Mouse (Mus musculus): ENCODE results near the gene Mrgprh. TPM values are rescaled to one million over a fixed set of nuclear protein-coding genes. Genes with fewer than 3 reads are reported as not detected.
"Not testable (repeated sequence)": the region's sequence is repeated elsewhere in the genome, so short reads cannot be mapped to it uniquely, and the experiment has no call there.

The Mrgprh gene
- total RNA-seq, 2 experiments from 2014 or later, result not detected

- ATAC-seq (replicated peaks; ENCODE audit: low FRiP score, poor library complexity, severe bottlenecking), result no peak
Measured at GRCm38 (mm10) chr17:12865407-12865806, 10.4 kb upstream of the Mrgprh start.

GRCm38 (mm10) chr17:12866853-12867252 lies 9.0 kb upstream of the Mrgprh start:
- ATAC-seq (replicated peaks; ENCODE audit: low FRiP score, poor library complexity, severe bottlenecking), result no peak

- ATAC-seq (replicated peaks; ENCODE audit: low FRiP score, poor library complexity, severe bottlenecking), result no peak
Measured at GRCm38 (mm10) chr17:12868043-12868442, 7.8 kb upstream of the Mrgprh start, which contains the start of gene Mas1. TSS of gene Mas1 (minus strand) at chr17:12868143.

- ATAC-seq (replicated peaks; ENCODE audit: low FRiP score, poor library complexity, severe bottlenecking), result no peak
Measured at GRCm38 (mm10) chr17:12868640-12869039, 7.2 kb upstream of the Mrgprh start.

- ATAC-seq (replicated peaks; ENCODE audit: low FRiP score, poor library complexity, severe bottlenecking), result no peak
Measured at GRCm38 (mm10) chr17:12872275-12873028, 3.4 kb upstream of the Mrgprh start.

- ATAC-seq (replicated peaks; ENCODE audit: low FRiP score, poor library complexity, severe bottlenecking), result peak; percentile 77
Measured at GRCm38 (mm10) chr17:12880178-12880577, 4.3 kb downstream of the Mrgprh start.

- no peak for ATAC-seq (replicated peaks; ENCODE audit: low FRiP score, poor library complexity, severe bottlenecking)
Measured at GRCm38 (mm10) chr17:12881216-12881615, 5.4 kb downstream of the Mrgprh start.

GRCm38 (mm10) chr17:12886620-12887019 lies 10.8 kb downstream of the Mrgprh start:
- no peak for ATAC-seq (replicated peaks; ENCODE audit: low FRiP score, poor library complexity, severe bottlenecking)

- ATAC-seq (replicated peaks; ENCODE audit: low FRiP score, poor library complexity, severe bottlenecking), result no peak
Measured at GRCm38 (mm10) chr17:12887021-12887775, 11.4 kb downstream of the Mrgprh start.

- ATAC-seq (replicated peaks; ENCODE audit: low FRiP score, poor library complexity, severe bottlenecking), result no peak
Measured at GRCm38 (mm10) chr17:12891054-12891453, 15.2 kb downstream of the Mrgprh start.

GRCm38 (mm10) chr17:12892033-12892432 lies 16.2 kb downstream of the Mrgprh start:
- no peak for ATAC-seq (replicated peaks; ENCODE audit: low FRiP score, poor library complexity, severe bottlenecking)

- no peak for ATAC-seq (replicated peaks; ENCODE audit: low FRiP score, poor library complexity, severe bottlenecking)
Measured at GRCm38 (mm10) chr17:12897674-12898073, 21.8 kb downstream of the Mrgprh start.

- not testable (repeated sequence) for ATAC-seq (replicated peaks; ENCODE audit: low FRiP score, poor library complexity, severe bottlenecking)
Measured at GRCm38 (mm10) chr17:12898607-12899006, 22.8 kb downstream of the Mrgprh start.

GRCm38 (mm10) chr17:12902291-12902690 lies 26.5 kb downstream of the Mrgprh start:
- no peak for ATAC-seq (replicated peaks; ENCODE audit: low FRiP score, poor library complexity, severe bottlenecking)

- ATAC-seq (replicated peaks; ENCODE audit: low FRiP score, poor library complexity, severe bottlenecking), result no peak
Measured at GRCm38 (mm10) chr17:12903372-12904333, 27.8 kb downstream of the Mrgprh start.

- ATAC-seq (replicated peaks; ENCODE audit: low FRiP score, poor library complexity, severe bottlenecking), result no peak
Measured at GRCm38 (mm10) chr17:12904349-12904748, 28.5 kb downstream of the Mrgprh start.

- no peak for ATAC-seq (replicated peaks; ENCODE audit: low FRiP score, poor library complexity, severe bottlenecking)
Measured at GRCm38 (mm10) chr17:12905810-12906209, 30.0 kb downstream of the Mrgprh start.

GRCm38 (mm10) chr17:12906436-12906835 lies 30.6 kb downstream of the Mrgprh start:
- ATAC-seq (replicated peaks; ENCODE audit: low FRiP score, poor library complexity, severe bottlenecking), result no peak

GRCm38 (mm10) chr17:12909361-12910280 lies 33.8 kb downstream of the Mrgprh start, which contains the start of gene Pnldc1:
TSS of gene Pnldc1 (minus strand) at chr17:12910230.
- no peak for ATAC-seq (replicated peaks; ENCODE audit: low FRiP score, poor library complexity, severe bottlenecking)

Data from erythroblast, adult 5-6 weeks (primary cell).